Mouse (Mus musculus) E14TG2a.4 (cell line): ENCODE data around the gene Slc38a6.

Source experiments
- CTCF ChIP-seq: conservative IDR thresholded peaks from 2 replicates; pipeline ENCODE4 v1.5.1; 2014; ENCODE audit warnings: low read length
- POU5F1 ChIP-seq: IDR thresholded peaks from 2 replicates; pipeline ENCODE4 v1.6.1; 2014; ENCODE audit warnings: low read length, borderline replicate concordance

- no peak for TF ChIP-seq CTCF
- no peak for TF ChIP-seq POU5F1
These were observed 84.6 kb downstream of the Slc38a6 start for GRCm38 (mm10) chr12:73371132-73371531.
